Mouse (Mus musculus) midbrain, postnatal 0 days (tissue): ENCODE measurements around the gene Kcnd1. TPM values are rescaled to one million over a fixed set of nuclear protein-coding genes. Genes with fewer than 3 reads are reported as not detected.
"Not testable (repeated sequence)": the region's sequence is repeated elsewhere in the genome, so short reads cannot be mapped to it uniquely, and the experiment has no call there.

Experiments used
- ATAC-seq: fragments of 200-750 bp; cut with Nextera tagmentation; 2 replicates; pipeline ENCODE4 v1.8.0; 2017; ENCODE audit warnings: moderate number of reproducible peaks, mild to moderate bottlenecking, moderate TSS enrichment, moderate library complexity; ENCODE audit not compliant: low FRiP score
- DNase-seq: peaks from one replicate; pipeline ENCODE4 v3.0.0-alpha.2; 2015; ENCODE audit warnings: low spot score
- H3K27ac ChIP-seq: fragments of 300-500 bp; sonication (generic); 2 replicates; pipeline ENCODE4 v1.5.1; 2014; ENCODE audit warnings: low read depth, mild to moderate bottlenecking, low read length, mixed read lengths
- H3K27me3 ChIP-seq: fragments of 300-500 bp; sonication (generic); 2 replicates; pipeline ENCODE4 v1.6.1; 2014; ENCODE audit warnings: low read length, control low read depth, mixed read lengths; ENCODE audit not compliant: insufficient read depth
- H3K36me3 ChIP-seq: fragments of 300-500 bp; sonication (generic); 2 replicates; pipeline ENCODE4 v1.6.1; 2014; ENCODE audit warnings: low read length, control low read depth, mixed read lengths; ENCODE audit not compliant: insufficient read depth
- H3K4me1 ChIP-seq: fragments of 300-500 bp; sonication (generic); 2 replicates; pipeline ENCODE4 v1.6.1; 2014; ENCODE audit warnings: mild to moderate bottlenecking, control low read depth, antibody characterized with exemption, low read length, mixed read lengths; ENCODE audit not compliant: insufficient read depth
- H3K4me2 ChIP-seq: fragments of 300-500 bp; sonication (generic); 2 replicates; pipeline ENCODE4 v1.6.1; 2014; ENCODE audit warnings: low read depth, mild to moderate bottlenecking, low read length, mixed read lengths; ENCODE audit not compliant: poor library complexity, severe bottlenecking
- H3K4me3 ChIP-seq: fragments of 300-500 bp; sonication (generic); 2 replicates; pipeline ENCODE4 v1.5.1; 2014; ENCODE audit warnings: low read depth, mild to moderate bottlenecking, low read length, moderate library complexity
- H3K9ac ChIP-seq: fragments of 300-500 bp; sonication (generic); replicated peaks from 2 replicates; pipeline ENCODE4 v1.6.1; 2014; ENCODE audit warnings: mild to moderate bottlenecking, low read length, moderate library complexity, mixed read lengths; ENCODE audit not compliant: poor library complexity, severe bottlenecking
- H3K9me3 ChIP-seq: fragments of 300-500 bp; sonication (generic); 2 replicates; pipeline ENCODE4 v1.6.1; 2016; ENCODE audit warnings: low read length, control low read depth
- CTCF ChIP-seq: IDR thresholded peaks from 2 replicates; pipeline ENCODE4 v1.5.1; 2016; ENCODE audit warnings: antibody characterized with exemption, mild to moderate bottlenecking
- WGBS: fragments of 180-500 bp; shearing (Covaris S2); extraction: QIAGEN DNeasy Blood & Tissue Kit; methylation state at CpG from one replicate; pipeline ENCODE4 v1.1.7; 2014; 5-methylcytosine and 5-hydroxymethylcytosine counted together
- polyA plus RNA-seq: library from polyadenylated mRNA; unstranded; fragments of >200 nt; fragmentation: Nextera tagmentation; extraction: Ambion mirVana; gene quantifications from 2 replicates; pipeline ENCODE4 v1.2.1, GENCODE M21; 2015
- total RNA-seq: library from RNA; depleted of rRNA; stranded (reverse); fragments of >200 nt; gene quantifications from 2 replicates; pipeline ENCODE4 v1.2.3, GENCODE M21; 2014

Gene Kcnd1
- total and polyA plus RNA-seq, 2 experiments from 2014 or later = 5.2 to 5.3 TPM

DNA sequence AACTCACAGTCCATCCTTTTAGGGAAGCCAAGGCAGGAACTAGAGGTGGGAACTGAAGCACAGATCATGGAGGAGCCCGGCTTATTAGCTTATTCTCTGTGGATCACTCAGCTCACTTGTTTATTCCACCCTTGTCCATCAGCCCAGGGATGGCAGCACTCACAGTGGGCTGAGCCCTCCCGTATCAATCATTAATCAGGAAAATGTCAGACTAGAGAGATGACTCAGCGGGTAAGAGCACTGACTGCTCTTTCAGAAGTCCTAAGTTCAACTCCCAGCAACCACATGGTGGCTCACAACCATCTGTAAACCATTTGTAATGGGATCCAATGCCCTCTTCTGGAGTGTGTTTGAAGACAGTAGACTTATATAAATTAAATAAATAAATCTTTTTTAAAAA, 24.8 kb upstream of the Kcnd1 start:
- 85% methylated on average over 3 of the region's 3 CpGs for WGBS

GRCm38 (mm10) chrX:7802157-7802556, 19.9 kb upstream of the Kcnd1 start:
- ATAC-seq, H3K27ac ChIP-seq, H3K4me1 ChIP-seq, H3K4me3 ChIP-seq, H3K27me3 ChIP-seq, DNase-seq, H3K9ac ChIP-seq, H3K9me3 ChIP-seq, H3K4me2 ChIP-seq: not testable (repeated sequence)
- peaks cover 12% of the 10 kb centered on the region for H3K36me3 ChIP-seq
- 78% methylated on average over 2 of the region's 2 CpGs for WGBS

More for the DNA sequence above, 24.8 kb upstream of the Kcnd1 start:
- Histone ChIP-seq H3K9ac (no peak overlapping the region), H3K36me3 (peaks cover 3% of the 10 kb centered on the region), H3K27ac (no peak overlapping the region), H3K4me2 (no peak overlapping the region), H3K4me1 (no peaks in the 10 kb centered on the region), H3K9me3 (no peaks in the 10 kb centered on the region), H3K27me3 (no peaks in the 10 kb centered on the region), H3K4me3 (no peak overlapping the region)
- TF ChIP-seq CTCF = no peak
- ATAC-seq = no peak
- DNase-seq = no peak

GRCm38 (mm10) chrX:7815016-7815415, 7.1 kb upstream of the Kcnd1 start:
- not testable (repeated sequence) for H3K27me3 ChIP-seq, H3K4me2 ChIP-seq, H3K9me3 ChIP-seq, H3K27ac ChIP-seq, H3K4me3 ChIP-seq, H3K4me1 ChIP-seq, ATAC-seq, H3K9ac ChIP-seq
- peak; percentile 5 for DNase-seq
- WGBS = 45% methylated on average over 8 of the region's 8 CpGs
- H3K36me3 ChIP-seq = peaks cover 12% of the 10 kb centered on the region; the same call in 1 of the 2 replicates
- TF ChIP-seq CTCF = peak; percentile 62

DNA sequence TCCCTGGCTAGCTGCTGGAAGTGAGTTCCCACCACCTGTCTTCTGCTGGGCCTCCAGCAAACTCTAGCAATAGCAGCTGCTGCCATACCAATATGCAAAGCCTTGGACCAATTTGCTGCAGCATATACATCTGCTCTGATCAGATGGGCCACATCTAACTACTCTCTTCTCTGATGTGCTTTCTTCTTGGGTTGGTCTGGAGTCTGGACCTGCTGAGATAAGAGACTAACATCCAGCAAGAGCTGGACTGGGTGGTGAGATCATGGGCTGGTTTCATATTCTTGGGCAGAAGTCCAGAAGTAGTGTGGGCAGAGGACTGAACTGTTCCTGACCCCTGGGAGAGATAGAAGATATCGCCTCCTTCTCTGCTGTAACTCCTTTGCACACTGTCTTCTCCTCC, 15.1 kb downstream of the Kcnd1 start:
- no peaks in the 10 kb centered on the region for H3K9me3 ChIP-seq
- no peak for TF ChIP-seq CTCF
- no peak overlapping the region for H3K9ac ChIP-seq
- H3K27me3 ChIP-seq = no peaks in the 10 kb centered on the region
- H3K4me2 ChIP-seq = no peak overlapping the region
- DNase-seq (no peak), ATAC-seq (no peak)
- no peak overlapping the region for H3K4me3 ChIP-seq
- H3K27ac ChIP-seq = no peak overlapping the region
- H3K4me1 ChIP-seq = no peaks in the 10 kb centered on the region
- peaks cover 2% of the 10 kb centered on the region; the same call in 1 of the 2 replicates for H3K36me3 ChIP-seq
- WGBS = 82% methylated on average over 1 of the region's 1 CpGs

DNA sequence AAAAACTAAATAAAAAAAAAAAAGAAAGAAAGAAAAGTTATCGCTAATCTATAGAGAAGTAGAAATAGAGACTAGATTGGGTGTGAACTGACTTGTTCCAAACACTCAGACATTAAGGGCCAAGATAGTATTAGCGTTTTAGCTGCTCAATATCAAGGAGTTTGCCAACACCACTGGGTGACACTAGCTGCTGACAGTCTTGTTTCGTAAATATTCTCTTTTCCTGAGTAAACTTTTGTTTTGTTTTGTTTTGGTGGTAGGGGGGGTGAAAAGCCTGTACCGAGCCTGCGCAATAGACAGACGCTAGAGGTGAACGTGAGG, 18.7 kb downstream of the Kcnd1 start:
- no peak for DNase-seq
- H3K4me1 ChIP-seq = no peaks in the 10 kb centered on the region
- no peaks in the 10 kb centered on the region for H3K9me3 ChIP-seq
- H3K4me3 ChIP-seq = peak overlapping the region; percentile 64; the same call in 1 of the 2 replicates
- no peak overlapping the region for H3K9ac ChIP-seq
- ATAC-seq = no peak
- no peaks in the 10 kb centered on the region for H3K27me3 ChIP-seq
- H3K36me3 ChIP-seq = no peaks in the 10 kb centered on the region
- H3K27ac ChIP-seq = no peak overlapping the region
- 19% methylated on average over 7 of the region's 7 CpGs for WGBS
- TF ChIP-seq CTCF = no peak
- 0 out of 2 replicates have a peak overlapping the region, but pooled peaks have one; percentile 20 for H3K4me2 ChIP-seq

- Histone ChIP-seq H3K27ac (peak within 1 kb of the TSS; percentile 83), H3K4me3 (peak within 1 kb of the TSS; percentile 64), H3K27me3 (no peaks in the 10 kb centered on the region), H3K9ac (peak within 1 kb of the TSS; percentile 78), H3K4me2 (peak within 1 kb of the TSS; percentile 63), H3K9me3 (no peaks in the 10 kb centered on the region), H3K4me1 (no peaks in the 10 kb centered on the region), H3K36me3 (no peaks in the 10 kb centered on the region)
- peak; percentile 97 for ATAC-seq
- DNase-seq = peak; percentile 97
- WGBS = 25% methylated on average over 68 of the region's 74 CpGs
- no peak for TF ChIP-seq CTCF
Measured at GRCm38 (mm10) chrX:7841163-7842162, 19.4 kb downstream of the Kcnd1 start, which contains the start of gene Otud5. Otud5 (plus strand) TSS chrX:7841364.
